12 mouse cellular contexts compared by ENCODE assay signal in genomic region chr9:121823051-121823450, GRCm38 (mm10). TPM values are rescaled to one million over a fixed set of nuclear protein-coding genes. Genes with fewer than 3 reads are reported as not detected.
A peak's percentile ranks its signal among the peaks of the same experiment; 100 is the strongest.
DNase-seq lines count a peak whose midpoint lies in the region; ATAC-seq lines count a peak whose summit lies in the region.
"Had no signal": no experiment of that assay in that cellular context is flagged by ENCODE, and none has a peak within 500 bp of the region (broad histone marks: within the 10 kb centered on the region; RNA-seq: fewer than 3 reads in every experiment).

No protein-coding gene starts in this region.

- H3K27ac ChIP-seq in midbrain, embryonic 11.5 days (ENCODE audit: low read depth, low read length), result no peak overlapping the region
- no peak overlapping the region for H3K27ac ChIP-seq in midbrain, embryonic 10.5 days (replicated peaks)
- H3K27ac ChIP-seq in hindbrain, embryonic 14.5 days, result peak overlapping the region; percentile 70
- H3K27ac ChIP-seq: embryonic facial prominence, embryonic 12.5 days; liver, embryonic 12.5 days had no signal

- H3K36me3 ChIP-seq in midbrain, embryonic 11.5 days (ENCODE audit: control insufficient read depth, insufficient read depth, low read length), result no peaks in the 10 kb centered on the region
- H3K36me3 ChIP-seq in midbrain, embryonic 10.5 days, result no peaks in the 10 kb centered on the region
- no peaks in the 10 kb centered on the region for H3K36me3 ChIP-seq in hindbrain, embryonic 14.5 days (replicated peaks; ENCODE audit: control insufficient read depth, insufficient read depth)
- H3K36me3 ChIP-seq: embryonic facial prominence, embryonic 12.5 days; liver, embryonic 12.5 days had no signal

- no peak overlapping the region for H3K4me2 ChIP-seq in midbrain, embryonic 11.5 days
- no peak overlapping the region for H3K4me2 ChIP-seq in hindbrain, embryonic 14.5 days (replicated peaks)
- H3K4me2 ChIP-seq: embryonic facial prominence, embryonic 12.5 days; liver, embryonic 12.5 days had no signal

- H3K4me1 ChIP-seq in midbrain, embryonic 11.5 days (ENCODE audit: control insufficient read depth, insufficient read depth, low read length), result no peaks in the 10 kb centered on the region
- peaks cover 4% of the 10 kb centered on the region; the same call in 1 of the 2 replicates for H3K4me1 ChIP-seq in midbrain, embryonic 10.5 days
- peaks cover 10% of the 10 kb centered on the region; the same call in 1 of the 2 replicates for H3K4me1 ChIP-seq in hindbrain, embryonic 14.5 days (replicated peaks; ENCODE audit: control insufficient read depth, insufficient read depth, low read length)
- H3K4me1 ChIP-seq: embryonic facial prominence, embryonic 12.5 days; liver, embryonic 12.5 days had no signal

- H3K27me3 ChIP-seq in midbrain, embryonic 11.5 days (ENCODE audit: control insufficient read depth, insufficient read depth, low read length), result no peaks in the 10 kb centered on the region
- no peaks in the 10 kb centered on the region for H3K27me3 ChIP-seq in midbrain, embryonic 10.5 days (ENCODE audit: low read depth, poor library complexity, severe bottlenecking)
- no peaks in the 10 kb centered on the region for H3K27me3 ChIP-seq in hindbrain, embryonic 14.5 days (ENCODE audit: control insufficient read depth, insufficient read depth, low read length)
- H3K27me3 ChIP-seq: embryonic facial prominence, embryonic 12.5 days; liver, embryonic 12.5 days had no signal

- DNase-seq in gastrocnemius, adult 18-20 months (ENCODE audit: low spot score), result peak; percentile 49
- no peak for DNase-seq in gastrocnemius, postnatal 4 days (ENCODE audit: low spot score in 2 of 2)
- DNase-seq in midbrain, embryonic 11.5 days (ENCODE audit: low spot score, missing footprints), result peak; percentile 41
- DNase-seq in midbrain, embryonic 10.5 days (ENCODE audit: low spot score), result no peak
- DNase-seq in hindbrain, embryonic 14.5 days (ENCODE audit: low spot score), result no peak
- DNase-seq in urinary bladder, adult 2 months (ENCODE audit: low spot score), result no peak
- no peak for DNase-seq in right cerebral cortex, adult 2 months (ENCODE audit: low spot score in 2 of 2)
- no peak for DNase-seq in spleen, postnatal 36 days (ENCODE audit: low spot score in 2 of 2)

- H3K4me3 ChIP-seq in midbrain, embryonic 11.5 days (ENCODE audit: low read depth, low read length), result no peak overlapping the region
- no peak overlapping the region for H3K4me3 ChIP-seq in midbrain, embryonic 10.5 days
- H3K4me3 ChIP-seq in hindbrain, embryonic 14.5 days (replicated peaks; ENCODE audit: low read length), result no peak overlapping the region
- H3K4me3 ChIP-seq: embryonic facial prominence, embryonic 12.5 days; liver, embryonic 12.5 days had no signal

- H3K9ac ChIP-seq in midbrain, embryonic 11.5 days (ENCODE audit: low read length), result no peak overlapping the region
- no peak overlapping the region for H3K9ac ChIP-seq in hindbrain, embryonic 14.5 days
- H3K9ac ChIP-seq: embryonic facial prominence, embryonic 12.5 days; liver, embryonic 12.5 days had no signal

- 94% methylated on average over 1 of the region's 1 CpGs for WGBS in midbrain, embryonic 11.5 days
- WGBS in midbrain, embryonic 10.5 days, result 79% methylated on average over 1 of the region's 1 CpGs
- 83% methylated on average over 1 of the region's 1 CpGs for WGBS in hindbrain, embryonic 14.5 days

- ATAC-seq in midbrain, embryonic 11.5 days (ENCODE audit: low FRiP score), result no peak
- ATAC-seq in hindbrain, embryonic 14.5 days (ENCODE audit: low FRiP score), result peak; percentile 32

- no peaks in the 10 kb centered on the region for H3K9me3 ChIP-seq in midbrain, embryonic 11.5 days (ENCODE audit: control insufficient read depth, low read length)
- H3K9me3 ChIP-seq in midbrain, embryonic 10.5 days (replicated peaks), result no peaks in the 10 kb centered on the region
- no peaks in the 10 kb centered on the region for H3K9me3 ChIP-seq in hindbrain, embryonic 14.5 days (ENCODE audit: control insufficient read depth, low read length)
- H3K9me3 ChIP-seq: embryonic facial prominence, embryonic 12.5 days; liver, embryonic 12.5 days had no signal

RNA-seq across cellular contexts. Expression of gene Ccdc13, which starts 16.2 kb away (rescaled TPM):
- total RNA-seq in gastrocnemius, adult 18-20 months (2021), result under 1 TPM in 1 of 2 experiments, not detected in 1; 0.17 TPM
- total RNA-seq in gastrocnemius, postnatal 4 days (2021), result under 1 TPM in 1 of 2 experiments, not detected in 1; 0.88 TPM
- 1.5 and 2.0 TPM in 2 replicates for polyA plus RNA-seq in midbrain, embryonic 11.5 days (2014; fragmentation: Nextera tagmentation; extraction: Ambion mirVana)
- polyA plus RNA-seq in midbrain, embryonic 10.5 days (2016; fragmentation: Nextera tagmentation; extraction: Ambion mirVana), result 2.4 and 2.9 TPM in 2 replicates
- 1.9 and 2.2 TPM in 2 replicates for polyA plus RNA-seq in hindbrain, embryonic 14.5 days (2014; fragmentation: Nextera tagmentation; extraction: Ambion mirVana)
- polyA plus RNA-seq in urinary bladder, adult 2 months (2012; rRNA removed), result 0.62 and 1.3 TPM in 2 replicates
- total RNA-seq: monocyte, adult 5-6 weeks had no signal
- polyA plus RNA-seq: liver, embryonic 12.5 days; spleen, adult 2 months had no signal

RNA-seq across cellular contexts. Expression of gene Hhatl, which starts 30.7 kb away (rescaled TPM):
- 100 to 1,000 TPM; 125 to 145 TPM for total RNA-seq in gastrocnemius, adult 18-20 months (2021)
- 100 to 1,000 TPM; 164 to 169 TPM for total RNA-seq in gastrocnemius, postnatal 4 days (2021)
- not detected in 2 replicates for polyA plus RNA-seq in midbrain, embryonic 11.5 days (2014; fragmentation: Nextera tagmentation; extraction: Ambion mirVana)
- not detected in 2 replicates for polyA plus RNA-seq in midbrain, embryonic 10.5 days (2016; fragmentation: Nextera tagmentation; extraction: Ambion mirVana)
- polyA plus RNA-seq in hindbrain, embryonic 14.5 days (2014; fragmentation: Nextera tagmentation; extraction: Ambion mirVana), result 0.31 TPM in 1 of 2 replicates, not detected in the other
- 1.9 and 3.0 TPM in 2 replicates for polyA plus RNA-seq in urinary bladder, adult 2 months (2012; rRNA removed)
- total RNA-seq: monocyte, adult 5-6 weeks had no signal
- polyA plus RNA-seq: liver, embryonic 12.5 days had no signal

RNA-seq across cellular contexts. Expression of gene Higd1a, which starts 35.1 kb away (rescaled TPM):
- total RNA-seq in gastrocnemius, adult 18-20 months (2021), result 10 to 100 TPM; 82.9 to 95.7 TPM
- 10 to 100 TPM; 61.4 to 67.0 TPM for total RNA-seq in gastrocnemius, postnatal 4 days (2021)
- polyA plus RNA-seq in midbrain, embryonic 11.5 days (2014; fragmentation: Nextera tagmentation; extraction: Ambion mirVana), result 159 and 170 TPM in 2 replicates
- 207 and 245 TPM in 2 replicates for polyA plus RNA-seq in midbrain, embryonic 10.5 days (2016; fragmentation: Nextera tagmentation; extraction: Ambion mirVana)
- 146 and 158 TPM in 2 replicates for polyA plus RNA-seq in hindbrain, embryonic 14.5 days (2014; fragmentation: Nextera tagmentation; extraction: Ambion mirVana)
- polyA plus RNA-seq in urinary bladder, adult 2 months (2012; rRNA removed), result 55.1 and 55.2 TPM in 2 replicates

RNA-seq across cellular contexts. Expression of gene Klhl40, which starts 45.6 kb away (rescaled TPM):
- 100 to 1,000 TPM; 121 to 228 TPM for total RNA-seq in gastrocnemius, adult 18-20 months (2021)
- 100 to 1,000 TPM; 143 TPM for total RNA-seq in gastrocnemius, postnatal 4 days (2021)
- 0.11 and 0.16 TPM in 2 replicates for polyA plus RNA-seq in midbrain, embryonic 11.5 days (2014; fragmentation: Nextera tagmentation; extraction: Ambion mirVana)
- polyA plus RNA-seq in midbrain, embryonic 10.5 days (2016; fragmentation: Nextera tagmentation; extraction: Ambion mirVana), result 0.15 and 0.16 TPM in 2 replicates
- 1.6 and 2.3 TPM in 2 replicates for polyA plus RNA-seq in hindbrain, embryonic 14.5 days (2014; fragmentation: Nextera tagmentation; extraction: Ambion mirVana)
- polyA plus RNA-seq in urinary bladder, adult 2 months (2012; rRNA removed), result 0.07 and 0.10 TPM in 2 replicates
- total RNA-seq: monocyte, adult 5-6 weeks had no signal
- polyA plus RNA-seq: spleen, adult 2 months had no signal

Comparison
In these comparisons a context has a peak if more than half of its experiments do, and no peak if none do; other contexts are left out.
1. DNase-seq: peak in gastrocnemius, adult 18-20 months (single experiment) and midbrain, embryonic 11.5 days (single experiment); none in gastrocnemius, postnatal 4 days (0 of 2), midbrain, embryonic 10.5 days (single experiment), hindbrain, embryonic 14.5 days (single experiment), urinary bladder, adult 2 months (single experiment), right cerebral cortex, adult 2 months (0 of 2) and spleen, postnatal 36 days (0 of 2).